Mouse (Mus musculus): ENCODE data around the gene Smcr8.

Smcr8 gene

GRCm38 (mm10) chr11:60784179-60784922, 7.0 kb downstream of the Smcr8 start:
- DNase-seq (ENCODE audit: low read depth, low spot score) = no peak

- DNase-seq (ENCODE audit: low read depth, low spot score) = no peak
Measured at GRCm38 (mm10) chr11:60787595-60787994, 10.3 kb downstream of the Smcr8 start.

- DNase-seq (ENCODE audit: low read depth, low spot score) = no peak
Measured at GRCm38 (mm10) chr11:60790472-60790871, 13.1 kb downstream of the Smcr8 start.

GRCm38 (mm10) chr11:60796342-60796741, 19.0 kb downstream of the Smcr8 start:
- DNase-seq (ENCODE audit: low read depth, low spot score) = no peak

- DNase-seq (ENCODE audit: low read depth, low spot score) = no peak
Measured at GRCm38 (mm10) chr11:60799977-60800376, 22.7 kb downstream of the Smcr8 start.

GRCm38 (mm10) chr11:60800892-60801291, 23.6 kb downstream of the Smcr8 start:
- no peak for DNase-seq (ENCODE audit: low read depth, low spot score)

- DNase-seq (ENCODE audit: low read depth, low spot score) = no peak
Measured at GRCm38 (mm10) chr11:60808286-60809070, 31.2 kb downstream of the Smcr8 start.

- DNase-seq (ENCODE audit: low read depth, low spot score) = no peak
Measured at GRCm38 (mm10) chr11:60809546-60809945, 32.2 kb downstream of the Smcr8 start.

GRCm38 (mm10) chr11:60810046-60810965, 33.0 kb downstream of the Smcr8 start:
- peak; percentile 34 for DNase-seq (ENCODE audit: low read depth, low spot score)

- peak; percentile 99 for DNase-seq (ENCODE audit: low read depth, low spot score)
Measured at GRCm38 (mm10) chr11:60811054-60811460, 33.7 kb downstream of the Smcr8 start.

- peak; percentile 23 for DNase-seq (ENCODE audit: low read depth, low spot score)
Measured at GRCm38 (mm10) chr11:60811618-60812017, 34.3 kb downstream of the Smcr8 start, which contains the start of gene Shmt1. TSS of gene Shmt1 (minus strand) at chr11:60811718.

GRCm38 (mm10) chr11:60816398-60816797, 39.1 kb downstream of the Smcr8 start:
- DNase-seq (ENCODE audit: low read depth, low spot score) = no peak

- DNase-seq (ENCODE audit: low read depth, low spot score) = no peak
Measured at GRCm38 (mm10) chr11:60823771-60824170, 46.4 kb downstream of the Smcr8 start.

GRCm38 (mm10) chr11:60825191-60825590, 47.9 kb downstream of the Smcr8 start:
- no peak for DNase-seq (ENCODE audit: low read depth, low spot score)

GRCm38 (mm10) chr11:60826700-60827099, 49.4 kb downstream of the Smcr8 start:
- DNase-seq (ENCODE audit: low read depth, low spot score) = no peak

GRCm38 (mm10) chr11:60827241-60827945, 50.1 kb downstream of the Smcr8 start:
- DNase-seq (ENCODE audit: low read depth, low spot score) = no peak

- peak; percentile 33 for DNase-seq (ENCODE audit: low read depth, low spot score)
Measured at GRCm38 (mm10) chr11:60828903-60829302, 51.6 kb downstream of the Smcr8 start.

GRCm38 (mm10) chr11:60830433-60831052, 53.2 kb downstream of the Smcr8 start, which contains the start of gene Dhrs7b:
TSS of gene Dhrs7b (plus strand) at chr11:60830631.
- DNase-seq (ENCODE audit: low read depth, low spot score) = peak; percentile 99

GRCm38 (mm10) chr11:60836897-60837296, 59.6 kb downstream of the Smcr8 start:
- peak; percentile 55 for DNase-seq (ENCODE audit: low read depth, low spot score)
